Mouse (Mus musculus) lung, adult 2 months (tissue): ENCODE measurements around the gene Exoc3l2.

Experiments used
- CTCF ChIP-seq: fragments of 200-500 bp; IDR thresholded peaks from 2 replicates; pipeline ENCODE4 v1.5.1; 2011; ENCODE audit warnings: mild to moderate bottlenecking, low read length, control low read depth; ENCODE audit not compliant: insufficient read depth
- POLR2A ChIP-seq: fragments of 200-500 bp; IDR thresholded peaks from 2 replicates; pipeline ENCODE4 v1.6.1; 2011; ENCODE audit warnings: low read depth, mild to moderate bottlenecking, control low read depth, low read length, borderline replicate concordance; ENCODE audit errors: extremely low read depth

DNA sequence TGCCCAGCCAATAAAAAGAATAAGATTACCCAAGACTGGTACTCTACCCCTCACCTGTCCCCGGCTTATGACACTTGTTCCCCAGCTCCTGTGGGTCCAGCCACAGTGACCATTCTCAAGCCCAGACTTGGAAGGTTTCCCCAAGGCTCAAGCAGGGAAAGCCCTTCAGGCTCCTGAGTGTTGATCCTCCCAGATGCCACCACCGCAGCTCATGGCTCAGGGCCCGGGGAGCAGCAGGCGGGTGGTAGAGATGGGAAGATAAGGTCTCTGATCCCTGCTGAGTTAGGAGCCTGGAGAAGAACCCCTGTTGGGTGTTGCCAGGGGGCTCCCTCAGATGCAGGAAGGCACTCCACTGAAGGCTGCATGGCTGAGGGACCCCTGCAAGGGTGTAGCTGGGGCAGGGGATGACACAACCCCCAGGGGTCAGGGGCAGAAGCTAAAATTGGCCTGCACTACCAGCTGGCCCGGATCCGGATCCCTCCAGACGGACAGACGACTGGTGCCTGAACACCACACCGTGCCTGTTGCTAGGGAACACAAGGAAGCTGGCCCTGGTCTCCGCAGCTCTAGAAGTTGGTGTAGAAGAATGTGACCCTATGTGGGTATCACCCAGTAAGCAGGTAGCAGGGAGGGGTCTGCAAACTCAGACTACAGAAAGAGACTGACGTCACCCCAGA, 7.2 kb upstream of the Exoc3l2 start:
- TF ChIP-seq POLR2A (no peak), CTCF (no peak)
